Mouse (Mus musculus) thymus, postnatal 36 days (tissue): ENCODE measurements around the gene Mgme1.

Experiments used
- DNase-seq, 2 experiments: peaks; one replicate each; pipeline ENCODE4 v3.0.0; 2022; ENCODE audit warnings: mixed read lengths in 2 of 2

The Mgme1 gene

GRCm38 (mm10) chr2:144270507-144271420, at the start of gene Mgme1, which contains the start of gene Snx5:
Gene Mgme1 (plus strand): TSS chr2:144270663.
Gene Snx5 (minus strand): TSS chr2:144270906.
- DNase-seq, result peak; percentile 92 to 94

- no peak for DNase-seq
These were observed 46.1 kb upstream of the Mgme1 start for GRCm38 (mm10) chr2:144224351-144224750.

- DNase-seq, result no peak
These were observed 43.4 kb upstream of the Mgme1 start for GRCm38 (mm10) chr2:144226906-144227586.

- peak; percentile 40 to 66 for DNase-seq
These were observed 41.7 kb upstream of the Mgme1 start for GRCm38 (mm10) chr2:144228521-144229346.

GRCm38 (mm10) chr2:144229647-144230046, 40.8 kb upstream of the Mgme1 start:
- DNase-seq, result peak in 1 of 2 experiments; percentile 47

GRCm38 (mm10) chr2:144230498-144230897, 40.0 kb upstream of the Mgme1 start:
- no peak for DNase-seq

- no peak for DNase-seq
These were observed 39.3 kb upstream of the Mgme1 start for GRCm38 (mm10) chr2:144231115-144231514.

- DNase-seq, result no peak
These were observed 36.9 kb upstream of the Mgme1 start for GRCm38 (mm10) chr2:144233534-144233933.

GRCm38 (mm10) chr2:144235776-144236175, 34.7 kb upstream of the Mgme1 start:
- no peak for DNase-seq

- DNase-seq, result no peak
These were observed 33.5 kb upstream of the Mgme1 start for GRCm38 (mm10) chr2:144236791-144237584.

- no peak for DNase-seq
These were observed 32.1 kb upstream of the Mgme1 start for GRCm38 (mm10) chr2:144238341-144238740.

- DNase-seq, result no peak
These were observed 31.1 kb upstream of the Mgme1 start for GRCm38 (mm10) chr2:144239318-144239717.

- DNase-seq, result no peak
These were observed 30.2 kb upstream of the Mgme1 start for GRCm38 (mm10) chr2:144240095-144240899.

GRCm38 (mm10) chr2:144245464-144245863, 25.0 kb upstream of the Mgme1 start:
- DNase-seq, result no peak

GRCm38 (mm10) chr2:144246270-144246669, 24.2 kb upstream of the Mgme1 start:
- DNase-seq, result no peak

GRCm38 (mm10) chr2:144247337-144247978, 23.0 kb upstream of the Mgme1 start:
- DNase-seq, result no peak

- DNase-seq, result no peak
These were observed 21.7 kb upstream of the Mgme1 start for GRCm38 (mm10) chr2:144248613-144249376.

- DNase-seq, result no peak
These were observed 20.4 kb upstream of the Mgme1 start for GRCm38 (mm10) chr2:144250111-144250510.

GRCm38 (mm10) chr2:144262837-144263236, 7.6 kb upstream of the Mgme1 start:
- no peak for DNase-seq
